ENCODE assay signal across 21 mouse cellular contexts in genomic region chr17:16667606-16668005, GRCm38 (mm10).
DNase-seq lines count a peak whose midpoint lies in the region; ATAC-seq lines count a peak whose summit lies in the region.
"Had no signal": no experiment of that assay in that cellular context is flagged by ENCODE, and none has a peak within 500 bp of the region (broad histone marks: within the 10 kb centered on the region; RNA-seq: fewer than 3 reads in every experiment).

No protein-coding gene starts in this region.

- H3K27ac ChIP-seq in embryonic facial prominence, embryonic 14.5 days (replicated peaks; ENCODE audit: low read depth, low read length), result no peak overlapping the region
- H3K27ac ChIP-seq in embryonic facial prominence, embryonic 10.5 days (replicated peaks), result no peak overlapping the region
- H3K27ac ChIP-seq in hindbrain, embryonic 14.5 days, result no peak overlapping the region
- no peak overlapping the region for H3K27ac ChIP-seq in hindbrain, embryonic 11.5 days (ENCODE audit: low read depth, low read length)
- H3K27ac ChIP-seq: embryonic facial prominence, embryonic 13.5 days; limb, embryonic 15.5 days; liver, embryonic 15.5 days; neural tube, embryonic 12.5 days had no signal

- intact Hi-C loops in left cerebral cortex, postnatal 25 days (cut with DNase I), result loop anchor here (5.0 kb wide), 2 partner anchors 840 to 880 kb away; no protein-coding TSS in a partner anchor

- no peak overlapping the region for H3K4me2 ChIP-seq in embryonic facial prominence, embryonic 14.5 days (ENCODE audit: low read depth, low read length)
- no peak overlapping the region for H3K4me2 ChIP-seq in hindbrain, embryonic 14.5 days (replicated peaks)
- no peak overlapping the region for H3K4me2 ChIP-seq in hindbrain, embryonic 11.5 days (replicated peaks; ENCODE audit: low read depth, low read length)
- H3K4me2 ChIP-seq: embryonic facial prominence, embryonic 13.5 days; limb, embryonic 15.5 days; liver, embryonic 15.5 days; neural tube, embryonic 12.5 days had no signal

- H3K9ac ChIP-seq in embryonic facial prominence, embryonic 14.5 days (ENCODE audit: low read depth, low read length), result no peak overlapping the region
- H3K9ac ChIP-seq in hindbrain, embryonic 14.5 days, result no peak overlapping the region
- no peak overlapping the region for H3K9ac ChIP-seq in hindbrain, embryonic 11.5 days (ENCODE audit: low read depth, low read length)
- H3K9ac ChIP-seq: embryonic facial prominence, embryonic 13.5 days; limb, embryonic 15.5 days; liver, embryonic 15.5 days; neural tube, embryonic 12.5 days had no signal

- no peak overlapping the region for H3K4me3 ChIP-seq in embryonic facial prominence, embryonic 14.5 days (ENCODE audit: low read depth, low read length)
- no peak overlapping the region for H3K4me3 ChIP-seq in embryonic facial prominence, embryonic 10.5 days
- no peak overlapping the region for H3K4me3 ChIP-seq in hindbrain, embryonic 14.5 days (replicated peaks; ENCODE audit: low read length)
- H3K4me3 ChIP-seq in hindbrain, embryonic 11.5 days (ENCODE audit: low read depth, low read length), result no peak overlapping the region
- H3K4me3 ChIP-seq: embryonic facial prominence, embryonic 13.5 days; limb, embryonic 15.5 days; liver, embryonic 15.5 days; neural tube, embryonic 12.5 days had no signal

- no peaks in the 10 kb centered on the region for H3K27me3 ChIP-seq in embryonic facial prominence, embryonic 14.5 days (replicated peaks; ENCODE audit: control insufficient read depth, insufficient read depth, low read length)
- H3K27me3 ChIP-seq in embryonic facial prominence, embryonic 10.5 days (replicated peaks; ENCODE audit: low read depth, poor library complexity, severe bottlenecking), result no peaks in the 10 kb centered on the region
- no peaks in the 10 kb centered on the region for H3K27me3 ChIP-seq in hindbrain, embryonic 14.5 days (ENCODE audit: control insufficient read depth, insufficient read depth, low read length)
- no peaks in the 10 kb centered on the region for H3K27me3 ChIP-seq in hindbrain, embryonic 11.5 days (ENCODE audit: control insufficient read depth, insufficient read depth, low read length)
- H3K27me3 ChIP-seq: embryonic facial prominence, embryonic 13.5 days; limb, embryonic 15.5 days; liver, embryonic 15.5 days; neural tube, embryonic 12.5 days had no signal

- 66% methylated on average over 1 of the region's 1 CpGs for WGBS in embryonic facial prominence, embryonic 14.5 days
- WGBS in embryonic facial prominence, embryonic 10.5 days, result 77% methylated on average over 1 of the region's 1 CpGs
- 73% methylated on average over 1 of the region's 1 CpGs for WGBS in hindbrain, embryonic 14.5 days
- WGBS in hindbrain, embryonic 11.5 days, result 93% methylated on average over 1 of the region's 1 CpGs

- no peak for ATAC-seq in embryonic facial prominence, embryonic 14.5 days (ENCODE audit: low read depth)
- no peak for ATAC-seq in hindbrain, embryonic 14.5 days (ENCODE audit: low FRiP score)
- ATAC-seq in hindbrain, embryonic 11.5 days (ENCODE audit: low FRiP score), result no peak
- ATAC-seq: CD4-positive, CD25-positive, alpha-beta regulatory T cell, adult 4 months; inflammation-experienced regulatory T-cells, adult 6 months; lung, postnatal 0 days had no signal

- H3K4me1 ChIP-seq in embryonic facial prominence, embryonic 14.5 days (ENCODE audit: control insufficient read depth, insufficient read depth, low read length), result no peaks in the 10 kb centered on the region
- H3K4me1 ChIP-seq in embryonic facial prominence, embryonic 10.5 days, result no peaks in the 10 kb centered on the region
- no peaks in the 10 kb centered on the region for H3K4me1 ChIP-seq in hindbrain, embryonic 14.5 days (replicated peaks; ENCODE audit: control insufficient read depth, insufficient read depth, low read length)
- H3K4me1 ChIP-seq in hindbrain, embryonic 11.5 days (replicated peaks; ENCODE audit: control insufficient read depth, insufficient read depth, low read length), result no peaks in the 10 kb centered on the region
- H3K4me1 ChIP-seq: embryonic facial prominence, embryonic 13.5 days; limb, embryonic 15.5 days; liver, embryonic 15.5 days; neural tube, embryonic 12.5 days had no signal

- no peaks in the 10 kb centered on the region for H3K9me3 ChIP-seq in embryonic facial prominence, embryonic 14.5 days (ENCODE audit: control insufficient read depth, low read length)
- H3K9me3 ChIP-seq in embryonic facial prominence, embryonic 10.5 days, result no peaks in the 10 kb centered on the region
- no peaks in the 10 kb centered on the region for H3K9me3 ChIP-seq in hindbrain, embryonic 14.5 days (ENCODE audit: control insufficient read depth, low read length)
- no peaks in the 10 kb centered on the region for H3K9me3 ChIP-seq in hindbrain, embryonic 11.5 days (ENCODE audit: control insufficient read depth, low read length)
- H3K9me3 ChIP-seq: embryonic facial prominence, embryonic 13.5 days; G1E; limb, embryonic 15.5 days; liver, embryonic 15.5 days; neural tube, embryonic 12.5 days had no signal

- H3K36me3 ChIP-seq in embryonic facial prominence, embryonic 14.5 days (ENCODE audit: control insufficient read depth, insufficient read depth, low read length), result no peaks in the 10 kb centered on the region
- H3K36me3 ChIP-seq in embryonic facial prominence, embryonic 10.5 days (replicated peaks), result no peaks in the 10 kb centered on the region
- no peaks in the 10 kb centered on the region for H3K36me3 ChIP-seq in hindbrain, embryonic 14.5 days (replicated peaks; ENCODE audit: control insufficient read depth, insufficient read depth)
- no peaks in the 10 kb centered on the region for H3K36me3 ChIP-seq in hindbrain, embryonic 11.5 days (ENCODE audit: control insufficient read depth, insufficient read depth, low read length)
- H3K36me3 ChIP-seq: embryonic facial prominence, embryonic 13.5 days; G1E; limb, embryonic 15.5 days; liver, embryonic 15.5 days; neural tube, embryonic 12.5 days had no signal

- peak; percentile 17 for DNase-seq in embryonic facial prominence, embryonic 14.5 days (ENCODE audit: low spot score)
- no peak for DNase-seq in embryonic facial prominence, embryonic 10.5 days (ENCODE audit: low spot score)
- DNase-seq in hindbrain, embryonic 14.5 days (ENCODE audit: low spot score), result peak; percentile 41
- no peak for DNase-seq in hindbrain, embryonic 11.5 days (ENCODE audit: low spot score)
- peak; percentile 1 to 6 for DNase-seq in left cerebral cortex, postnatal 25 days (ENCODE audit: low spot score in 2 of 2)
- no peak for DNase-seq in left cerebral cortex, adult 11 months (ENCODE audit: low spot score)
- peak; percentile 17 for DNase-seq in adipocyte (ENCODE audit: low spot score)
- DNase-seq in adrenal gland, adult 8-10 months, result no peak
- DNase-seq: cerebellum, postnatal 10 days; heart, postnatal 36 days; kidney, adult 9 months; kidney, postnatal 36 days; right cerebral cortex, postnatal 4 days had no signal

Comparison
In these comparisons a context has a peak if more than half of its experiments do, and no peak if none do; other contexts are left out.
1. DNase-seq: peak in embryonic facial prominence, embryonic 14.5 days (single experiment), hindbrain, embryonic 14.5 days (single experiment), left cerebral cortex, postnatal 25 days (2 of 2) and adipocyte (single experiment); none in embryonic facial prominence, embryonic 10.5 days (single experiment), hindbrain, embryonic 11.5 days (single experiment), left cerebral cortex, adult 11 months (single experiment) and adrenal gland, adult 8-10 months (single experiment).